Mouse (Mus musculus): ENCODE results near the gene Lrrc9.

DNA sequence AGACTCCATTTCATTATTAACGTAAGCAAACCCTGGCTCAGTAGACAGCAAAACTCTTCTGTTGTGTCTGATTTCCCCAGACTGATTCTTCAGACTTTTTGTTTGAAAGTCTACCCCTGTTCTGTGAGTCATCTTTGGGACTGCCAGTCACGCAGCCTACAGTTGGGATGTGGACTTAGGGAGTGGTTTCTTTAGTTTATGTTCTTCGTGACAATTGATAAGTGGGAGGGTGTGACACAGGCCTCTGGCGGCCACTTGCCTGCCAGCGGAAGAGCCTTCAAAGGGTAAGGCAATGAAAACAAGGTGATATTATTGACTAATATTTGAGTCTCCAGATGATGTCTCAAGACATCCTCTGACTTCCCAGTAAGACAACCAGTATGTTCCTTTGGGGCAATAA is 78.2 kb downstream of the Lrrc9 start:
- TF ChIP-seq ZMIZ1 (IDR thresholded peaks at IDR 0.05; ENCODE audit: low read depth, low read length) (no peak), CTCF (IDR thresholded peaks at IDR 0.05 in 2 of 3, conservative IDR thresholded peaks at IDR 0.05 in 1 of 3; ENCODE audit: control insufficient read depth in 1 of 3, insufficient read depth in 1 of 3, low read depth in 2 of 3, low read length in 3 of 3, poor library complexity in 1 of 3, severe bottlenecking in 1 of 3) (no peak), GABPA (IDR thresholded peaks at IDR 0.05; ENCODE audit: low read depth, low read length) (no peak), POLR2A (IDR thresholded peaks at IDR 0.05; ENCODE audit: control insufficient read depth in 1 of 2, insufficient read depth in 1 of 2, low read depth in 1 of 2, low read length in 2 of 2, poor library complexity in 1 of 2) (no peak), EP300 (IDR thresholded peaks at IDR 0.05; ENCODE audit: low read depth in 1 of 2, low read length in 2 of 2) (no peak)
